Mouse (Mus musculus): ENCODE measurements around the gene Apol7e. TPM values are rescaled to one million over a fixed set of nuclear protein-coding genes. Genes with fewer than 3 reads are reported as not detected.
"Not testable (repeated sequence)": the region's sequence is repeated elsewhere in the genome, so short reads cannot be mapped to it uniquely, and the experiment has no call there.

The Apol7e gene
- polyA plus RNA-seq, 1 experiment from 2014 or later: 0.13 TPM

GRCm38 (mm10) chr15:77732851-77733250 lies 34.2 kb downstream of the Apol7e start:
- not testable (repeated sequence) for H3K4me1 ChIP-seq (ENCODE audit: control insufficient read depth, insufficient read depth, low read length); H3K36me3 ChIP-seq (ENCODE audit: control insufficient read depth, insufficient read depth, low read length); H3K4me2 ChIP-seq; H3K9me3 ChIP-seq (replicated peaks; ENCODE audit: control insufficient read depth, low read length); H3K27ac ChIP-seq (ENCODE audit: low read depth, low read length); ATAC-seq (replicated peaks; ENCODE audit: insufficient number of reproducible peaks, low FRiP score, low TSS enrichment); H3K27me3 ChIP-seq (ENCODE audit: control insufficient read depth, insufficient read depth, low read length); H3K4me3 ChIP-seq (ENCODE audit: low read depth, low read length); H3K9ac ChIP-seq (ENCODE audit: low read depth, low read length)
- 72% methylated on average over 10 of the region's 10 CpGs for WGBS (ENCODE audit: insufficient replicate concordance)

- H3K4me3 ChIP-seq (ENCODE audit: low read depth, low read length); H3K9ac ChIP-seq (ENCODE audit: low read depth, low read length); H3K9me3 ChIP-seq (replicated peaks; ENCODE audit: control insufficient read depth, low read length); H3K27me3 ChIP-seq (ENCODE audit: control insufficient read depth, insufficient read depth, low read length); H3K4me2 ChIP-seq; H3K4me1 ChIP-seq (ENCODE audit: control insufficient read depth, insufficient read depth, low read length); H3K27ac ChIP-seq (ENCODE audit: low read depth, low read length); H3K36me3 ChIP-seq (ENCODE audit: control insufficient read depth, insufficient read depth, low read length): not testable (repeated sequence)
- peak; percentile 35; the same call in 1 of the 2 replicates for ATAC-seq (replicated peaks; ENCODE audit: insufficient number of reproducible peaks, low FRiP score, low TSS enrichment)
- WGBS (ENCODE audit: insufficient replicate concordance): 52% methylated on average over 8 of the region's 8 CpGs
Measured at GRCm38 (mm10) chr15:77733380-77733779, 34.7 kb downstream of the Apol7e start.

GRCm38 (mm10) chr15:77733903-77734302 lies 35.2 kb downstream of the Apol7e start:
- H3K4me2 ChIP-seq; H3K9ac ChIP-seq (ENCODE audit: low read depth, low read length); ATAC-seq (replicated peaks; ENCODE audit: insufficient number of reproducible peaks, low FRiP score, low TSS enrichment); H3K27ac ChIP-seq (ENCODE audit: low read depth, low read length); H3K9me3 ChIP-seq (replicated peaks; ENCODE audit: control insufficient read depth, low read length); H3K4me1 ChIP-seq (ENCODE audit: control insufficient read depth, insufficient read depth, low read length); H3K36me3 ChIP-seq (ENCODE audit: control insufficient read depth, insufficient read depth, low read length); H3K27me3 ChIP-seq (ENCODE audit: control insufficient read depth, insufficient read depth, low read length); H3K4me3 ChIP-seq (ENCODE audit: low read depth, low read length): not testable (repeated sequence)
- 40% methylated on average over 4 of the region's 4 CpGs for WGBS (ENCODE audit: insufficient replicate concordance)

- Histone ChIP-seq H3K27me3 (ENCODE audit: control insufficient read depth, insufficient read depth, low read length) (no peaks in the 10 kb centered on the region; the same call in 1 of the 2 replicates), H3K4me2 (no peak overlapping the region), H3K27ac (ENCODE audit: low read depth, low read length) (no peak overlapping the region), H3K36me3 (ENCODE audit: control insufficient read depth, insufficient read depth, low read length) (no peaks in the 10 kb centered on the region), H3K9ac (ENCODE audit: low read depth, low read length) (no peak overlapping the region), H3K9me3 (replicated peaks; ENCODE audit: control insufficient read depth, low read length) (no peaks in the 10 kb centered on the region), H3K4me1 (ENCODE audit: control insufficient read depth, insufficient read depth, low read length) (no peaks in the 10 kb centered on the region), H3K4me3 (ENCODE audit: low read depth, low read length) (no peak overlapping the region)
- WGBS (ENCODE audit: insufficient replicate concordance): 73% methylated on average over 9 of the region's 9 CpGs
- no peak for ATAC-seq (replicated peaks; ENCODE audit: insufficient number of reproducible peaks, low FRiP score, low TSS enrichment)
Measured at GRCm38 (mm10) chr15:77740511-77741297, 42.0 kb downstream of the Apol7e start.

- H3K4me1 ChIP-seq (ENCODE audit: control insufficient read depth, insufficient read depth, low read length); H3K4me2 ChIP-seq; H3K9ac ChIP-seq (ENCODE audit: low read depth, low read length); H3K9me3 ChIP-seq (replicated peaks; ENCODE audit: control insufficient read depth, low read length); H3K27me3 ChIP-seq (ENCODE audit: control insufficient read depth, insufficient read depth, low read length); ATAC-seq (replicated peaks; ENCODE audit: insufficient number of reproducible peaks, low FRiP score, low TSS enrichment); H3K4me3 ChIP-seq (ENCODE audit: low read depth, low read length); H3K36me3 ChIP-seq (ENCODE audit: control insufficient read depth, insufficient read depth, low read length); H3K27ac ChIP-seq (ENCODE audit: low read depth, low read length): not testable (repeated sequence)
- 77% methylated on average over 6 of the region's 6 CpGs for WGBS (ENCODE audit: insufficient replicate concordance)
Measured at GRCm38 (mm10) chr15:77741556-77741955, 42.9 kb downstream of the Apol7e start.

- Histone ChIP-seq H3K4me3 (ENCODE audit: low read depth, low read length) (no peak overlapping the region), H3K36me3 (ENCODE audit: control insufficient read depth, insufficient read depth, low read length) (no peaks in the 10 kb centered on the region), H3K4me1 (ENCODE audit: control insufficient read depth, insufficient read depth, low read length) (no peaks in the 10 kb centered on the region), H3K4me2 (no peak overlapping the region), H3K27ac (ENCODE audit: low read depth, low read length) (no peak overlapping the region), H3K9me3 (replicated peaks; ENCODE audit: control insufficient read depth, low read length) (no peaks in the 10 kb centered on the region), H3K27me3 (ENCODE audit: control insufficient read depth, insufficient read depth, low read length) (no peaks in the 10 kb centered on the region; the same call in 1 of the 2 replicates), H3K9ac (ENCODE audit: low read depth, low read length) (no peak overlapping the region)
- WGBS (ENCODE audit: insufficient replicate concordance): 31% methylated on average over 5 of the region's 5 CpGs
- no peak for ATAC-seq (replicated peaks; ENCODE audit: insufficient number of reproducible peaks, low FRiP score, low TSS enrichment)
Measured at GRCm38 (mm10) chr15:77744632-77745031, 46.0 kb downstream of the Apol7e start.

- H3K9ac ChIP-seq (ENCODE audit: low read depth, low read length): no peak overlapping the region
- no peak overlapping the region for H3K4me3 ChIP-seq (ENCODE audit: low read depth, low read length)
- no peaks in the 10 kb centered on the region; the same call in 1 of the 2 replicates for H3K27me3 ChIP-seq (ENCODE audit: control insufficient read depth, insufficient read depth, low read length)
- no peaks in the 10 kb centered on the region for H3K9me3 ChIP-seq (replicated peaks; ENCODE audit: control insufficient read depth, low read length)
- ATAC-seq (replicated peaks; ENCODE audit: insufficient number of reproducible peaks, low FRiP score, low TSS enrichment): no peak
- no peak overlapping the region for H3K4me2 ChIP-seq
- H3K27ac ChIP-seq (ENCODE audit: low read depth, low read length): no peak overlapping the region
- H3K36me3 ChIP-seq (ENCODE audit: control insufficient read depth, insufficient read depth, low read length): no peaks in the 10 kb centered on the region
- H3K4me1 ChIP-seq (ENCODE audit: control insufficient read depth, insufficient read depth, low read length): no peaks in the 10 kb centered on the region
Measured at GRCm38 (mm10) chr15:77745081-77745480, 46.4 kb downstream of the Apol7e start.

GRCm38 (mm10) chr15:77746326-77746725 lies 47.7 kb downstream of the Apol7e start:
- 90% methylated on average over 1 of the region's 1 CpGs for WGBS (ENCODE audit: insufficient replicate concordance)
- Histone ChIP-seq H3K4me3 (ENCODE audit: low read depth, low read length) (no peak overlapping the region), H3K36me3 (ENCODE audit: control insufficient read depth, insufficient read depth, low read length) (no peaks in the 10 kb centered on the region), H3K9me3 (replicated peaks; ENCODE audit: control insufficient read depth, low read length) (no peaks in the 10 kb centered on the region), H3K9ac (ENCODE audit: low read depth, low read length) (no peak overlapping the region), H3K27ac (ENCODE audit: low read depth, low read length) (no peak overlapping the region), H3K27me3 (ENCODE audit: control insufficient read depth, insufficient read depth, low read length) (no peaks in the 10 kb centered on the region; the same call in 1 of the 2 replicates), H3K4me2 (no peak overlapping the region), H3K4me1 (ENCODE audit: control insufficient read depth, insufficient read depth, low read length) (no peaks in the 10 kb centered on the region)
- ATAC-seq (replicated peaks; ENCODE audit: insufficient number of reproducible peaks, low FRiP score, low TSS enrichment): no peak

- Histone ChIP-seq H3K9ac (ENCODE audit: low read depth, low read length) (no peak overlapping the region), H3K27ac (ENCODE audit: low read depth, low read length) (no peak overlapping the region), H3K4me2 (no peak overlapping the region), H3K4me1 (ENCODE audit: control insufficient read depth, insufficient read depth, low read length) (no peaks in the 10 kb centered on the region), H3K4me3 (ENCODE audit: low read depth, low read length) (no peak overlapping the region), H3K9me3 (replicated peaks; ENCODE audit: control insufficient read depth, low read length) (no peaks in the 10 kb centered on the region), H3K27me3 (ENCODE audit: control insufficient read depth, insufficient read depth, low read length) (no peaks in the 10 kb centered on the region; the same call in 1 of the 2 replicates), H3K36me3 (ENCODE audit: control insufficient read depth, insufficient read depth, low read length) (no peaks in the 10 kb centered on the region)
- no peak for ATAC-seq (replicated peaks; ENCODE audit: insufficient number of reproducible peaks, low FRiP score, low TSS enrichment)
- WGBS (ENCODE audit: insufficient replicate concordance): 49% methylated on average over 3 of the region's 3 CpGs
Measured at GRCm38 (mm10) chr15:77748414-77748813, 49.8 kb downstream of the Apol7e start.

Data from heart, embryonic 11.5 days (tissue).